Mouse (Mus musculus): ENCODE measurements around the gene Nfkb1. TPM values are rescaled to one million over a fixed set of nuclear protein-coding genes. Genes with fewer than 3 reads are reported as not detected.

Gene Nfkb1
- total and polyA plus RNA-seq, 3 experiments = 44.8 to 93.6 (median 59.9) TPM

DNA sequence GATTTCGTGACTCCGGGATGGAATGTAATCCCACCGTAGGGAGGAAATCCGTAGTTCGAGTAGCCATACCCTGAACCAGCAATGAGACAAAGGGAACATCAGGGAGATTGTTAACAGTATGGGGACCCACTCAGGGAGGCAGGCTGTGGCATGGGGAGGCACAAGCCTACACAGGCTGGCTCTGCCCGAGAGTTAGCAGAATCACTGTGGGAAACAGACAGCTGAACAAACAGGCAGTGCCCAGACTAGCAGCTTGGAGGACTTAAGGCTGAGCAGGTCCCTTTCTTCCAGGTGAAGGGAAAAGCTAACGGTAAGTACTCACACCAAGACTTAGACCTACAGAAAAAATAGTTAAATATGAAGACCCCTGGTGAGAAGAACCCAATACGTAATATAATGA lies 84.8 kb downstream of the Nfkb1 start:
- no peaks in the 10 kb centered on the region for H3K9me3 ChIP-seq (replicated peaks; ENCODE audit: insufficient read depth, low read length)
- TF ChIP-seq BHLHE40 (IDR thresholded peaks at IDR 0.05; ENCODE audit: borderline replicate concordance, low read depth, low read length) (no peak), ZNF384 (IDR thresholded peaks at IDR 0.05; ENCODE audit: low read depth, low read length) (no peak), SIN3A (IDR thresholded peaks at IDR 0.05; ENCODE audit: low read length) (no peak), TAL1 (IDR thresholded peaks at IDR 0.05; ENCODE audit: low read length) (no peak), MYB (IDR thresholded peaks at IDR 0.05; ENCODE audit: low read depth, low read length) (no peak), RAD21 (IDR thresholded peaks at IDR 0.05; ENCODE audit: low read depth, low read length) (no peak), ZMIZ1 (IDR thresholded peaks at IDR 0.05; ENCODE audit: low read depth, low read length) (no peak), ELF1 (IDR thresholded peaks at IDR 0.05; ENCODE audit: low read depth, low read length) (no peak), MAFK (IDR thresholded peaks at IDR 0.05; ENCODE audit: borderline replicate concordance, low read depth, low read length) (no peak), UBTF (IDR thresholded peaks at IDR 0.05; ENCODE audit: borderline replicate concordance, insufficient read depth, low read depth, low read length) (no peak), TCF12 (IDR thresholded peaks at IDR 0.05; ENCODE audit: low read depth, low read length) (no peak), SMC3 (IDR thresholded peaks at IDR 0.05; ENCODE audit: low read depth, low read length) (no peak), RCOR1 (IDR thresholded peaks at IDR 0.05; ENCODE audit: low read depth, low read length) (no peak), JUND (IDR thresholded peaks at IDR 0.05; ENCODE audit: low read depth, low read length) (no peak)
- H3K27me3 ChIP-seq (ENCODE audit: control insufficient read depth in 1 of 2, insufficient read depth in 2 of 2, low read length in 2 of 2) = no peaks in the 10 kb centered on the region
- no peak overlapping the region for H3K27ac ChIP-seq (ENCODE audit: control insufficient read depth, low read depth, low read length)
- no peaks in the 10 kb centered on the region for H3K79me2 ChIP-seq (ENCODE audit: control insufficient read depth, insufficient read depth, low read length, poor library complexity)
- no peak for DNase-seq (ENCODE audit: low read depth, low spot score)
- peaks cover 0 to 6% of the 10 kb centered on the region in 2 experiments; a peak in 1 of 4 replicates for H3K36me3 ChIP-seq (ENCODE audit: control insufficient read depth in 1 of 2, insufficient read depth in 2 of 2, low read length in 2 of 2)
- peaks cover 0 to 6% of the 10 kb centered on the region in 2 experiments; a peak in 1 of 4 replicates for H3K4me1 ChIP-seq (ENCODE audit: control insufficient read depth in 1 of 2, insufficient read depth in 2 of 2, low read length in 2 of 2)
- no peak overlapping the region for H3K4me3 ChIP-seq (ENCODE audit: control insufficient read depth in 1 of 2, insufficient read depth in 1 of 2, low read depth in 2 of 2, low read length in 2 of 2)
- H3K9ac ChIP-seq (ENCODE audit: control insufficient read depth, low read depth, low read length, poor library complexity, severe bottlenecking) = no peak overlapping the region

DNA sequence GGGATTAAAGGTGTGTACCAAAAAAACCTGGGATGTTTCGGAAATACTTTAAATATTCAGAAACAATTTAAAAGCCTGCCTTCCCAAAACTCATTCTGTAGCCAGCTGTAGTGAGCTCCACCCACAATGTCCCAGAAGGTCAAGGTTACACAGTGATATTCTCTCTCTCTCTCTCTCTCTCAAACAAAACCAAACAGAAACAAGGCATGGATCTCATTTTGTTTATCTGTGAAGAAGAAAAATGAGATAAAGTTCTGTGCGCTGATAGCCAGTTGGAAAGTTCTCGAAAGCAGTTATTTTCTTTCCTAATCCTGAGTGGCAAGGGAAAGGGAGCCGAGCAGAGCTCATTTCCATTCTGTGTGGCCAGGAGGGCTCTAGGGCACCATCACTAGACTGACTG lies 85.9 kb downstream of the Nfkb1 start:
- H3K27me3 ChIP-seq (ENCODE audit: control insufficient read depth in 1 of 2, insufficient read depth in 2 of 2, low read length in 2 of 2) = no peaks in the 10 kb centered on the region
- H3K4me1 ChIP-seq (ENCODE audit: control insufficient read depth in 1 of 2, insufficient read depth in 2 of 2, low read length in 2 of 2) = peaks cover 0 to 6% of the 10 kb centered on the region in 2 experiments; a peak in 1 of 4 replicates
- no peak overlapping the region for H3K4me3 ChIP-seq (ENCODE audit: control insufficient read depth in 1 of 2, insufficient read depth in 1 of 2, low read depth in 2 of 2, low read length in 2 of 2)
- DNase-seq (ENCODE audit: low read depth, low spot score) = no peak
- no peak overlapping the region for H3K9ac ChIP-seq (ENCODE audit: control insufficient read depth, low read depth, low read length, poor library complexity, severe bottlenecking)
- no peaks in the 10 kb centered on the region for H3K79me2 ChIP-seq (ENCODE audit: control insufficient read depth, insufficient read depth, low read length, poor library complexity)
- TF ChIP-seq NELFE (IDR thresholded peaks at IDR 0.05; ENCODE audit: low read depth, low read length) (no peak), ZMIZ1 (IDR thresholded peaks at IDR 0.05; ENCODE audit: low read depth, low read length) (no peak), ELF1 (IDR thresholded peaks at IDR 0.05; ENCODE audit: low read depth, low read length) (no peak), EP300 (IDR thresholded peaks at IDR 0.05; ENCODE audit: low read depth in 1 of 2, low read length in 2 of 2) (no peak), SMC3 (IDR thresholded peaks at IDR 0.05; ENCODE audit: low read depth, low read length) (no peak), NRF1 (IDR thresholded peaks at IDR 0.05; ENCODE audit: insufficient read depth, low read depth, low read length, poor library complexity, severe bottlenecking) (no peak), MAX (IDR thresholded peaks at IDR 0.05; ENCODE audit: low read length) (no peak), POLR2AphosphoS2 (IDR thresholded peaks at IDR 0.05; ENCODE audit: low read length) (no peak), POLR2AphosphoS5 (IDR thresholded peaks at IDR 0.05; ENCODE audit: borderline replicate concordance, low read depth, low read length) (no peak)
- H3K9me3 ChIP-seq (replicated peaks; ENCODE audit: insufficient read depth, low read length) = no peaks in the 10 kb centered on the region
- peaks cover 0 to 6% of the 10 kb centered on the region in 2 experiments; a peak in 1 of 4 replicates for H3K36me3 ChIP-seq (ENCODE audit: control insufficient read depth in 1 of 2, insufficient read depth in 2 of 2, low read length in 2 of 2)
- no peak overlapping the region for H3K27ac ChIP-seq (ENCODE audit: control insufficient read depth, low read depth, low read length)

Data from MEL (cell line).